Mouse (Mus musculus) layer of hippocampus, postnatal 14 days (tissue): ENCODE measurements around the gene Vsir. TPM values are rescaled to one million over a fixed set of nuclear protein-coding genes. Genes with fewer than 3 reads are reported as not detected.

ENCODE experiments used
- total RNA-seq, 2 experiments: library from RNA; stranded (reverse); gene quantifications; 2 replicates each; pipeline ENCODE4 v1.2.3; 2021

The Vsir gene
- total RNA-seq, 2 experiments from 2014 or later = 23.8 to 24.6 TPM

Other genes starting within 250 kb of the Vsir start
- 100 to 1,000 TPM; 497 to 522 TPM for gene Spock2, start 240.6 kb upstream of the Vsir start, total RNA-seq
- 1 to 10 TPM; 3.8 to 4.1 TPM for gene Chst3, start 127.6 kb upstream of the Vsir start, total RNA-seq
- 1,000 to 10,000 TPM; 1,391 to 1,455 TPM for gene Psap, start 69.2 kb upstream of the Vsir start, total RNA-seq
- gene Gm17455, start 52.9 kb downstream of the Vsir start, total RNA-seq = 1 to 10 TPM; 2.2 to 3.1 TPM